Mouse (Mus musculus) neural tube, postnatal 0 days (tissue): ENCODE data around the gene Olfr876. TPM values are rescaled to one million over a fixed set of nuclear protein-coding genes. Genes with fewer than 3 reads are reported as not detected.

Experiments
- polyA plus RNA-seq: library from polyadenylated mRNA; unstranded; fragments of >200 nt; fragmentation: Nextera tagmentation; extraction: Ambion mirVana; gene quantifications from 2 replicates; pipeline ENCODE4 v1.2.1, GENCODE M21; 2015

Olfr876 gene
- polyA plus RNA-seq = not detected in 2 replicates

GRCm38 (mm10) chr9:37802731-37803130 lies at the start of gene Olfr876:
TSS of gene Olfr876 (plus strand) at chr9:37803031.

GRCm38 (mm10) chr9:37771759-37772158 lies 31.1 kb upstream of the Olfr876 start, which contains the start of gene Olfr875:
TSS of gene Olfr875 (plus strand) at chr9:37771857.

GRCm38 (mm10) chr9:37853969-37854368 lies 51.1 kb downstream of the Olfr876 start, which contains the start of gene Olfr877:
TSS of gene Olfr877 (plus strand) at chr9:37854269.

Other genes starting within 250 kb of the Olfr876 start
- gene Siae, start 247.3 kb upstream of the Olfr876 start, polyA plus RNA-seq = 11.8 and 17.0 TPM in 2 replicates
- 9.5 and 10.5 TPM in 2 replicates for gene Spa17, start 189.3 kb upstream of the Olfr876 start, polyA plus RNA-seq
- 78.1 and 84.2 TPM in 2 replicates for gene Tbrg1, start 145.7 kb upstream of the Olfr876 start, polyA plus RNA-seq
- gene Panx3, start 133.8 kb upstream of the Olfr876 start, polyA plus RNA-seq = 0.31 TPM in 2 replicates
- not detected in 2 replicates for gene Olfr160, start 86.8 kb upstream of the Olfr876 start, polyA plus RNA-seq
- gene Olfr874, start 57.9 kb upstream of the Olfr876 start, polyA plus RNA-seq = not detected in 2 replicates
- not detected in 2 replicates for gene Olfr875, start 31.2 kb upstream of the Olfr876 start, polyA plus RNA-seq
- gene Olfr877, start 51.2 kb downstream of the Olfr876 start, polyA plus RNA-seq = not detected in 2 replicates
- not detected in 2 replicates for gene Olfr145, start 93.7 kb downstream of the Olfr876 start, polyA plus RNA-seq
- not detected in 2 replicates for gene Olfr878, start 114.8 kb downstream of the Olfr876 start, polyA plus RNA-seq
- not detected in 2 replicates for gene Olfr881, start 188.8 kb downstream of the Olfr876 start, polyA plus RNA-seq
- not detected in 2 replicates for gene Olfr883, start 222.8 kb downstream of the Olfr876 start, polyA plus RNA-seq
- not detected in 2 replicates for gene Olfr884, start 243.5 kb downstream of the Olfr876 start, polyA plus RNA-seq